Mouse (Mus musculus) liver, embryonic 16.5 days (tissue): ENCODE data around the gene Map4. TPM values are rescaled to one million over a fixed set of nuclear protein-coding genes. Genes with fewer than 3 reads are reported as not detected.

Source experiments
- ATAC-seq: fragments of 200-750 bp; cut with Nextera tagmentation; 2 replicates; pipeline ENCODE4 v1.8.0; 2017; ENCODE audit warnings: low read depth, mild to moderate bottlenecking, moderate number of reproducible peaks, moderate library complexity
- H3K27ac ChIP-seq: fragments of 300-500 bp; sonication (generic); 2 replicates; pipeline ENCODE4 v1.5.1; 2014; ENCODE audit warnings: mild to moderate bottlenecking, low read length
- H3K27me3 ChIP-seq: fragments of 300-500 bp; sonication (generic); 2 replicates; pipeline ENCODE4 v1.6.1; 2014; ENCODE audit warnings: low read depth, low read length, mixed read lengths; ENCODE audit not compliant: control insufficient read depth, insufficient read depth
- H3K36me3 ChIP-seq: fragments of 300-500 bp; sonication (generic); 2 replicates; pipeline ENCODE4 v1.6.1; 2014; ENCODE audit warnings: mild to moderate bottlenecking; ENCODE audit not compliant: control insufficient read depth, insufficient read depth
- H3K4me1 ChIP-seq: fragments of 300-500 bp; sonication (generic); 2 replicates; pipeline ENCODE4 v1.6.1; 2014; ENCODE audit warnings: low read depth, low read length, mixed read lengths; ENCODE audit not compliant: control insufficient read depth
- H3K4me2 ChIP-seq: fragments of 300-500 bp; sonication (generic); 2 replicates; pipeline ENCODE4 v1.6.1; 2014; ENCODE audit warnings: low read depth, low read length, mixed read lengths
- H3K4me3 ChIP-seq: fragments of 300-500 bp; sonication (generic); 2 replicates; pipeline ENCODE4 v1.5.1; 2014; ENCODE audit warnings: low read depth, mild to moderate bottlenecking, low read length
- H3K9ac ChIP-seq: fragments of 300-500 bp; sonication (generic); 2 replicates; pipeline ENCODE4 v1.6.1; 2014; ENCODE audit warnings: low read depth, low read length
- H3K9me3 ChIP-seq: fragments of 300-500 bp; sonication (generic); replicated peaks from 2 replicates; pipeline ENCODE4 v1.6.1; 2016; ENCODE audit warnings: low read length; ENCODE audit not compliant: control insufficient read depth
- WGBS: fragments of 180-500 bp; shearing (Covaris S2); extraction: QIAGEN DNeasy Blood & Tissue Kit; methylation state at CpG from one replicate; pipeline ENCODE4 v1.1.7; 2014; ENCODE audit not compliant: insufficient replicate concordance; 5-methylcytosine and 5-hydroxymethylcytosine counted together
- polyA plus RNA-seq: library from polyadenylated mRNA; unstranded; fragments of >200 nt; fragmentation: Nextera tagmentation; extraction: Ambion mirVana; gene quantifications from 2 replicates; pipeline ENCODE4 v1.2.1, GENCODE M21; 2015

Map4 gene
- polyA plus RNA-seq, 1 experiment from 2014 or later = 13.0 TPM

- Histone ChIP-seq H3K4me1 (no peaks in the 10 kb centered on the region), H3K9me3 (no peaks in the 10 kb centered on the region), H3K9ac (no peak overlapping the region), H3K4me3 (no peak overlapping the region), H3K36me3 (no peaks in the 10 kb centered on the region), H3K4me2 (no peak overlapping the region), H3K27ac (no peak overlapping the region), H3K27me3 (no peaks in the 10 kb centered on the region)
- ATAC-seq = no peak
- WGBS = 69% methylated on average over 4 of the region's 4 CpGs
These were observed 113.1 kb downstream of the Map4 start for GRCm38 (mm10) chr9:110044373-110044772.

DNA sequence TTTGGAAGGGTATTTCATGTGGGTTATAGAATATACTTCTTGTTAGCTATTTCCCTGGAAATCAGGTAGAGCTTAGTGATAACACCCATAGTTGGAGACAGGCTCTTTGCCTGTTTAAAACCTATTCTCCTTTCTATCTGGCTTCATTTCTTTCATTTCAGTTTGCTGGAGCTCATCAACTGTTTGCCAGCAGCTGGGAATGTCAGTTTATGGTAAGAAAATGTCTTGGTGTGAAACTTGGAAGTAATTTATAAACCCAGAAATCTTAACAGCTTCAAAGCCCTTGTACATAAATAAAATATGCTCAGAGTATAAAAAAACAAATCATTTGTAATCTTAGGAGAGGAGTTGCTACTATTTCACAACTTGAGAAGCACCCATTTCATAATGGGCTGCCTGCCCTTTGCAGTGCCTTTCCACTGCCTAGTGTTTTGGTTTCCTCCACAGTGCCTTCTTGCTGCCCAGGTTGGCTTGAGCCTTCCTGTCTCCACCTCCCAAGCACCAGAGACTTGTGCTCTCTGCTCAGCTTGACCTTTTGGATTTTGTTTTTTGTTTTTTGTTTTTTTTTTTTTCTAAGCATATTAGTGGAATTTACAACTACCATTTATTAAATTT is 114.6 kb downstream of the Map4 start:
- Histone ChIP-seq H3K9ac (no peak overlapping the region), H3K4me2 (no peak overlapping the region), H3K4me3 (no peak overlapping the region), H3K4me1 (no peaks in the 10 kb centered on the region), H3K27ac (no peak overlapping the region), H3K9me3 (no peaks in the 10 kb centered on the region), H3K27me3 (no peaks in the 10 kb centered on the region), H3K36me3 (no peaks in the 10 kb centered on the region)
- no peak for ATAC-seq

DNA sequence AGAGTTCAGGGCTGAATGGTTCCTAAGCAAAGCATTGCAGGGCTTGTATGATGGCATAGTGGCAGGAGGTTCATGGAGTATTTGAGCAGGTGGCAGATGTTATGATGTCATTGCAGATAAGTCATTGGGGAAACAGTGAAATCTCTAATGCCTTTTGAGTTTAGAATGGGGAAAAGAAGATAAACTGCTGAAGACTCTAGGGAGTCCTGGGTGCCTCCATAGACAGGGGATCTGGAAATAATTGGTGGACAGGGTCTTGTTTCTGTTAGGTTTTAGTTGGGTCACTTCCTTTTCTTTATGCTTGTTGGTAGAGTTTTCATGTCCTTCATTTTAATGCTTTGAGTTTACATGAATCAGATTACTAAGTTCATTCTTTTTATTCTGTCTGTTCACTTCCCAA is 116.0 kb downstream of the Map4 start:
- no peak overlapping the region for H3K9ac ChIP-seq
- no peak overlapping the region for H3K4me3 ChIP-seq
- no peaks in the 10 kb centered on the region for H3K9me3 ChIP-seq
- H3K4me2 ChIP-seq = no peak overlapping the region
- no peaks in the 10 kb centered on the region for H3K4me1 ChIP-seq
- H3K36me3 ChIP-seq = no peaks in the 10 kb centered on the region
- H3K27me3 ChIP-seq = no peaks in the 10 kb centered on the region
- no peak overlapping the region for H3K27ac ChIP-seq
- ATAC-seq = no peak

GRCm38 (mm10) chr9:110047857-110048256 is 116.6 kb downstream of the Map4 start:
- no peak for ATAC-seq
- no peak overlapping the region for H3K4me2 ChIP-seq
- no peaks in the 10 kb centered on the region for H3K9me3 ChIP-seq
- no peaks in the 10 kb centered on the region for H3K4me1 ChIP-seq
- H3K27me3 ChIP-seq = no peaks in the 10 kb centered on the region
- WGBS = 65% methylated on average over 3 of the region's 3 CpGs
- no peak overlapping the region for H3K4me3 ChIP-seq
- H3K27ac ChIP-seq = no peak overlapping the region
- no peaks in the 10 kb centered on the region for H3K36me3 ChIP-seq
- H3K9ac ChIP-seq = no peak overlapping the region

GRCm38 (mm10) chr9:110051184-110051583 is 119.9 kb downstream of the Map4 start:
- Histone ChIP-seq H3K4me2 (no peak overlapping the region), H3K9me3 (no peaks in the 10 kb centered on the region), H3K4me1 (no peaks in the 10 kb centered on the region), H3K27me3 (no peaks in the 10 kb centered on the region), H3K4me3 (no peak overlapping the region), H3K9ac (no peak overlapping the region), H3K36me3 (no peaks in the 10 kb centered on the region), H3K27ac (no peak overlapping the region)
- ATAC-seq = no peak

- ATAC-seq = no peak
- Histone ChIP-seq H3K36me3 (no peaks in the 10 kb centered on the region), H3K4me3 (no peak overlapping the region), H3K27me3 (no peaks in the 10 kb centered on the region), H3K27ac (no peak overlapping the region), H3K9ac (no peak overlapping the region), H3K4me1 (no peaks in the 10 kb centered on the region), H3K9me3 (no peaks in the 10 kb centered on the region), H3K4me2 (no peak overlapping the region)
- 73% methylated on average over 23 of the region's 23 CpGs for WGBS
These were observed 120.8 kb downstream of the Map4 start for GRCm38 (mm10) chr9:110051869-110052661.

- Histone ChIP-seq H3K27me3 (no peaks in the 10 kb centered on the region), H3K36me3 (no peaks in the 10 kb centered on the region), H3K9me3 (no peaks in the 10 kb centered on the region), H3K4me3 (no peak overlapping the region), H3K27ac (no peak overlapping the region), H3K4me1 (no peaks in the 10 kb centered on the region), H3K4me2 (no peak overlapping the region), H3K9ac (no peak overlapping the region)
- 67% methylated on average over 4 of the region's 4 CpGs for WGBS
- no peak for ATAC-seq
These were observed 121.7 kb downstream of the Map4 start for GRCm38 (mm10) chr9:110052951-110053304.

DNA sequence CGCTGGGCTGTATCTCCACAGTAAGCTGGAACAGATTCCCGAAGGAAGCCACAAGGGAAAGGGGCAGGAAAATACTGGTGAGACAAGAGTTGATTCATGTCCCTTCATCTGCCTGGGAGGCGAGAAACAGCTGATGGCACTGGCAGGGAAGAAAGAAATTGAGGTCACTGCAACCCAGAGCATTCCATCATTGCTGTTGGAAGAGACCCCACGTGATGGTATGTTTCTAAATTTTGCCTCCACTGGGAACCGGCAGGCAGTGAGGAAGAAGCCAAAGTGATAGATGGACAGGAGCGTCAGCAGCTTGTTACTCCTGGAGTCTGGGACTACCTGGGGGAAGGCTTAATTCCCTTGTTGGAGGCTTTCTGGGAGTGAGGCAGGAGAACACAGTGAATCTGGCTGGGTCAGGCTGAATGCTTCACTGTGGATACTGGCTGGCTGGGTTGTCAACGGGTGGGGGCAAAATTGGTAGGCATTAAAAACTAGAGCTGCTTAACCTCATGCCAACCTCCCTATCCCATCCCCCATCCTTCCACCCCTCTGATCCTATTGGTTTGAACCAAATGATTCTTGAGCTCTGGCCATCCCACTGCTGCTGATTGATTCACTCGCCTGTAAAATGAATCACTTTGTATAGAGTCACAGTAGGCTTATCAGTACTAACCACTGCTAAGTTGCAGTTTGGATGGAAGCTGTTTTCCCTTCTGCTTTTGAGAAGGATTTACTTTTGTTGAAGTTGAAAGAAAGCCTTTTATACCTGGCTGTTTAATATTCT is 122.2 kb downstream of the Map4 start:
- WGBS = 61% methylated on average over 8 of the region's 8 CpGs
- H3K36me3 ChIP-seq = no peaks in the 10 kb centered on the region
- no peak overlapping the region for H3K4me3 ChIP-seq
- H3K27ac ChIP-seq = no peak overlapping the region
- no peak overlapping the region for H3K4me2 ChIP-seq
- no peaks in the 10 kb centered on the region for H3K9me3 ChIP-seq
- H3K9ac ChIP-seq = no peak overlapping the region
- H3K4me1 ChIP-seq = no peaks in the 10 kb centered on the region
- ATAC-seq = no peak
- no peaks in the 10 kb centered on the region for H3K27me3 ChIP-seq

DNA sequence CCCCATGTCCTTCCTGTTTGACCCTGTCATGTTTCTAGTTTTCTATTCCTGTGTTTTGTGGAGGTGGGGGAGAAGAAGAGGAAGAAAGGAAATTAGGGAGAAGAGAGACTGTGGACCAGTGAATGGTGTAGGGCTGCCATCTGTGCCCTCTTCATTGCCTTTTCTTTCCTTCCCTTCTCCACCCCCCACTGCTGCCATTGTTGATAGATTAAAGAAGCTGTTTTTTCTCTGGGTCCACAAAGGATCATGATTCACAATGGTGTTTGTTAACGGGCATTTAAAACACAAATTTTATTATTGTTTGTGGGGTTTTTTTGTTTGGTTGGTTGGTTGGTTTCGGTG is 122.8 kb downstream of the Map4 start:
- no peak overlapping the region for H3K9ac ChIP-seq
- H3K36me3 ChIP-seq = no peaks in the 10 kb centered on the region
- no peak overlapping the region for H3K27ac ChIP-seq
- 64% methylated on average over 2 of the region's 2 CpGs for WGBS
- no peaks in the 10 kb centered on the region for H3K9me3 ChIP-seq
- no peaks in the 10 kb centered on the region for H3K4me1 ChIP-seq
- H3K4me2 ChIP-seq = no peak overlapping the region
- ATAC-seq = no peak
- no peaks in the 10 kb centered on the region for H3K27me3 ChIP-seq
- no peak overlapping the region for H3K4me3 ChIP-seq
